Mouse (Mus musculus) liver, embryonic 14.5 days (tissue): ENCODE results near the gene Poldip3.

ENCODE experiments used
- CTCF ChIP-seq: IDR thresholded peaks from 2 replicates; pipeline ENCODE4 v1.5.1; 2016; ENCODE audit warnings: antibody characterized with exemption, low read depth, control low read depth
- EP300 ChIP-seq: IDR thresholded peaks from 2 replicates; pipeline ENCODE4 v1.6.1; 2016; ENCODE audit warnings: antibody characterized with exemption, low read depth

GRCm38 (mm10) chr15:83156929-83157666 lies 7.9 kb upstream of the Poldip3 start:
- TF ChIP-seq EP300 (no peak), CTCF (peak; percentile 93)
